Mouse (Mus musculus) MN1 (cell line): ENCODE data around the gene Msh5.
"Not testable (repeated sequence)": the region's sequence is repeated elsewhere in the genome, so short reads cannot be mapped to it uniquely, and the experiment has no call there.

ENCODE experiments used
- DNase-seq: peaks from one replicate; pipeline ENCODE4 v3.0.0-alpha.2; 2016; ENCODE audit warnings: low spot score

The Msh5 gene

GRCm38 (mm10) chr17:35002153-35002865 is 44.2 kb downstream of the Msh5 start:
- DNase-seq = peak; percentile 47

GRCm38 (mm10) chr17:35001452-35002152 is 44.9 kb downstream of the Msh5 start:
- peak; percentile 55 for DNase-seq

- DNase-seq = peak; percentile 94
These were observed 45.7 kb downstream of the Msh5 start, which contains the start of gene Vars for GRCm38 (mm10) chr17:35000717-35001451. Vars (plus strand) TSS chr17:35000987.

GRCm38 (mm10) chr17:34999871-35000716 is 46.5 kb downstream of the Msh5 start:
- not testable (repeated sequence) for DNase-seq

GRCm38 (mm10) chr17:34998526-34999430 is 47.8 kb downstream of the Msh5 start:
- DNase-seq = no peak

GRCm38 (mm10) chr17:34997142-34997483 is 49.4 kb downstream of the Msh5 start:
- DNase-seq = no peak

GRCm38 (mm10) chr17:34996411-34997141 is 50.0 kb downstream of the Msh5 start:
- no peak for DNase-seq

- DNase-seq = not testable (repeated sequence)
These were observed 50.6 kb downstream of the Msh5 start for GRCm38 (mm10) chr17:34995927-34996326.

- DNase-seq = not testable (repeated sequence)
These were observed 51.4 kb downstream of the Msh5 start for GRCm38 (mm10) chr17:34995192-34995591.

- DNase-seq = no peak
These were observed 51.8 kb downstream of the Msh5 start for GRCm38 (mm10) chr17:34994751-34995150.

- peak; percentile 55 for DNase-seq
These were observed 62.3 kb downstream of the Msh5 start for GRCm38 (mm10) chr17:34984218-34984617.

- no peak for DNase-seq
These were observed 64.2 kb downstream of the Msh5 start for GRCm38 (mm10) chr17:34982328-34982727.

- peak; percentile 95 for DNase-seq
These were observed 64.8 kb downstream of the Msh5 start, which contains the start of gene Lsm2 for GRCm38 (mm10) chr17:34981690-34982180. Lsm2 (plus strand) TSS chr17:34981862.

- DNase-seq = peak; percentile 75
These were observed 65.9 kb downstream of the Msh5 start for GRCm38 (mm10) chr17:34980655-34981054.

GRCm38 (mm10) chr17:34979631-34980030 is 66.9 kb downstream of the Msh5 start:
- DNase-seq = no peak
